In the genomic region with DNA sequence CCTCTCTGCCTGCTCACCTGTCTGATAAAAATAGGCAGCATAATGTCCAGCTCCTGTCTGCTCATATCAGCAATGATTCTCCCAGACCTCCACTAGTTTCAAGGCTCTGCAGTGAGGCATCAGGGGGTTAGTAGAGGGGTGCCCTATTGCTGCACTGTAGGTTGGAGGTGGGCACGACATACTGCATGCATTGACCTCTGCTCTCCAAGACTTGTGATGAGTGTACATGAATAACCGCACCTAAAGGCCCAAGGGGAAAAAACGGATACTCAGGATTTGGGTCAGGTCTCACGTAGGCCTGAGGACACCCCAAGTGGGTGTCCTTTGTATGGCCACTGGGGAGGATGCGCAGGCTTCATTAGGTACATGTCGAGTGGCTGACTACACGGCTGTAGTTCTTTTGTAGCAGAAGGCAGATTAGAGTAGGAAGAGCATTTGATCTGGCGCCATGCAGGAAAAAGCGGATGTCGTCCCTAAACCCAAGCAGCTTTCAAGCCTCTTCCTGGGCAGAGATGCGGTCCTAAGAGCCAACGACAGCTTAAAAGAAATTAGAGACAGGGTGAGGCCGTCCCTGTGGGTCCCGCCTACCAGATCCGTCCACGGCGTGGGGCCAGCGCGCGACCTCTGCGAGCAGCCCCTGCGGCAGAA, we compare ENCODE assay signal across 8 mouse cellular contexts. TPM values are rescaled to one million over a fixed set of nuclear protein-coding genes. Genes with fewer than 3 reads are reported as not detected.
A peak's percentile ranks its signal among the peaks of the same experiment; 100 is the strongest.
DNase-seq lines count a peak whose midpoint lies in the region; ATAC-seq and TF ChIP-seq lines count a peak whose summit lies in the region.

No protein-coding gene starts in this region.

- TF ChIP-seq CTCF in liver, adult 2 months (IDR thresholded peaks at IDR 0.05; ENCODE audit: low read depth, low read length) = no peak
- no peak for TF ChIP-seq CTCF in hindbrain, postnatal 0 days (IDR thresholded peaks at IDR 0.05; ENCODE audit: low read depth)

- TF ChIP-seq POLR2A in liver, adult 2 months (IDR thresholded peaks at IDR 0.05; ENCODE audit: extremely low read depth, insufficient read depth, low read length) = no peak; the same call in 1 of the 2 replicates
- TF ChIP-seq POLR2A in myocyte (IDR thresholded peaks at IDR 0.05; ENCODE audit: insufficient read length, low read depth) = peak; percentile 59

- ATAC-seq in embryonic facial prominence, embryonic 12.5 days (ENCODE audit: insufficient number of reproducible peaks, insufficient read depth, low FRiP score, low TSS enrichment) = no peak
- no peak for ATAC-seq in hindbrain, postnatal 0 days

- H3K27me3 ChIP-seq in liver, adult 2 months (ENCODE audit: control insufficient read depth, insufficient read depth, low read length) = no peaks in the 10 kb centered on the region
- H3K27me3 ChIP-seq in embryonic facial prominence, embryonic 12.5 days = no peaks in the 10 kb centered on the region
- H3K27me3 ChIP-seq in hindbrain, postnatal 0 days (ENCODE audit: insufficient read depth, low read length) = no peaks in the 10 kb centered on the region
- no peaks in the 10 kb centered on the region for H3K27me3 ChIP-seq in myocyte (ENCODE audit: control insufficient read depth, insufficient read depth, insufficient read length)

- peak overlapping the region; percentile 34 for H3ac ChIP-seq in myocyte (ENCODE audit: control insufficient read depth, insufficient read length)

- peaks cover 22% of the 10 kb centered on the region; the same call in 1 of the 2 replicates for H3K79me2 ChIP-seq in liver, adult 2 months (ENCODE audit: control insufficient read depth, insufficient read depth, low read length)
- H3K79me2 ChIP-seq in myocyte (ENCODE audit: control insufficient read depth, insufficient read depth) = no peaks in the 10 kb centered on the region

- intact Hi-C loops in left cerebral cortex, postnatal 25 days (cut with DNase I) = no loop called here

- DNase-seq in liver, adult 2 months (ENCODE audit: extremely low read depth, low read depth, low spot score) = no peak
- DNase-seq in liver = no peak
- DNase-seq in hindbrain, postnatal 0 days (ENCODE audit: low spot score) = no peak
- DNase-seq in T-cell, adult 2 months (ENCODE audit: low spot score) = no peak
- DNase-seq in left cerebral cortex, postnatal 25 days (ENCODE audit: low spot score in 2 of 2) = no peak
- no peak for DNase-seq in cerebellum, postnatal 4 days (ENCODE audit: low spot score in 2 of 2)

- H3K27ac ChIP-seq in liver, adult 2 months (replicated peaks; ENCODE audit: insufficient read depth, low read depth, low read length) = peak overlapping the region; percentile 95
- H3K27ac ChIP-seq in embryonic facial prominence, embryonic 12.5 days = peak overlapping the region; percentile 91
- peak overlapping the region; percentile 94 for H3K27ac ChIP-seq in hindbrain, postnatal 0 days

- no peaks in the 10 kb centered on the region for H3K9me3 ChIP-seq in embryonic facial prominence, embryonic 12.5 days
- no peaks in the 10 kb centered on the region for H3K9me3 ChIP-seq in hindbrain, postnatal 0 days (ENCODE audit: low read length)

- WGBS in liver, adult 2 months = 1% methylated on average over 22 of the region's 22 CpGs
- 3% methylated on average over 22 of the region's 22 CpGs for WGBS in embryonic facial prominence, embryonic 12.5 days
- 3% methylated on average over 22 of the region's 22 CpGs for WGBS in hindbrain, postnatal 0 days

- H3K4me1 ChIP-seq in liver, adult 2 months (ENCODE audit: control insufficient read depth, insufficient read depth, low read length) = peaks cover 28% of the 10 kb centered on the region
- peaks cover 21% of the 10 kb centered on the region for H3K4me1 ChIP-seq in embryonic facial prominence, embryonic 12.5 days
- H3K4me1 ChIP-seq in hindbrain, postnatal 0 days (ENCODE audit: insufficient read depth, low read length) = peaks cover 9% of the 10 kb centered on the region; the same call in 1 of the 2 replicates

- peak overlapping the region; percentile 67 for H3K4me2 ChIP-seq in embryonic facial prominence, embryonic 12.5 days (replicated peaks)
- H3K4me2 ChIP-seq in hindbrain, postnatal 0 days (ENCODE audit: low read depth, low read length) = peak overlapping the region; percentile 67
- H3K4me2 ChIP-seq in myocyte (ENCODE audit: low read depth) = peak overlapping the region; percentile 80

- peak overlapping the region; percentile 72 for H3K4me3 ChIP-seq in liver, adult 2 months (ENCODE audit: insufficient read depth, low read depth, low read length)
- H3K4me3 ChIP-seq in embryonic facial prominence, embryonic 12.5 days = peak overlapping the region; percentile 86
- peak overlapping the region; percentile 86 for H3K4me3 ChIP-seq in hindbrain, postnatal 0 days (ENCODE audit: low read length)
- H3K4me3 ChIP-seq in myocyte = peak overlapping the region; percentile 31

- peak overlapping the region; percentile 81 for H3K9ac ChIP-seq in liver, adult 2 months (ENCODE audit: low read depth, low read length)
- peak overlapping the region; percentile 42 for H3K9ac ChIP-seq in embryonic facial prominence, embryonic 12.5 days
- H3K9ac ChIP-seq in hindbrain, postnatal 0 days (replicated peaks; ENCODE audit: low read length) = peak overlapping the region; percentile 95; the same call in 1 of the 2 replicates

- peaks cover 9% of the 10 kb centered on the region; the same call in 1 of the 2 replicates for H3K36me3 ChIP-seq in liver, adult 2 months (ENCODE audit: control insufficient read depth, insufficient read depth, low read length)
- peaks cover 19% of the 10 kb centered on the region for H3K36me3 ChIP-seq in embryonic facial prominence, embryonic 12.5 days
- peaks cover 12% of the 10 kb centered on the region; the same call in 1 of the 2 replicates for H3K36me3 ChIP-seq in hindbrain, postnatal 0 days (ENCODE audit: insufficient read depth, low read length)
- H3K36me3 ChIP-seq in myocyte (ENCODE audit: control insufficient read depth, insufficient read depth) = peaks cover 3% of the 10 kb centered on the region

TF ChIP-seq in myocyte, 11 proteins besides CTCF, POLR2A, EP300 and RAD21:
- TF ChIP-seq SRF (IDR thresholded peaks at IDR 0.05; ENCODE audit: control insufficient read depth, insufficient read length, low read depth) = no peak
- no peak for TF ChIP-seq TCF3 (IDR thresholded peaks at IDR 0.05; ENCODE audit: insufficient read length, low read depth)

RNA-seq across cellular contexts. Expression of a gene that starts 0.5 kb away (rescaled TPM):
- total RNA-seq in liver, adult 2 months (2014; rRNA removed) = 5.9 and 9.9 TPM in 2 replicates
- polyA plus RNA-seq in liver, adult 2 months (2012; rRNA removed) = 2.8 and 3.5 TPM in 2 replicates
- polyA plus RNA-seq in embryonic facial prominence, embryonic 12.5 days (2016; fragmentation: Nextera tagmentation; extraction: Ambion mirVana) = 13.6 and 13.8 TPM in 2 replicates
- 28.2 and 28.3 TPM in 2 replicates for total RNA-seq in hindbrain, postnatal 0 days (2014; rRNA removed)
- polyA plus RNA-seq in hindbrain, postnatal 0 days (2015; fragmentation: Nextera tagmentation; extraction: Ambion mirVana) = 18.0 and 20.4 TPM in 2 replicates
- 4.1 TPM for polyA plus RNA-seq in myocyte (2012; fragmentation: generic; extraction: Trizol)
- total RNA-seq in left cerebral cortex, postnatal 25 days (2021) = 1 to 10 TPM; 5.6 to 7.0 TPM

RNA-seq across cellular contexts. Expression of a gene that starts 31.1 kb away (rescaled TPM):
- 2.8 and 3.1 TPM in 2 replicates for total RNA-seq in liver, adult 2 months (2014; rRNA removed)
- 4.3 and 5.3 TPM in 2 replicates for polyA plus RNA-seq in liver, adult 2 months (2012; rRNA removed)
- 2.6 and 2.7 TPM in 2 replicates for polyA plus RNA-seq in embryonic facial prominence, embryonic 12.5 days (2016; fragmentation: Nextera tagmentation; extraction: Ambion mirVana)
- 3.9 and 5.5 TPM in 2 replicates for total RNA-seq in hindbrain, postnatal 0 days (2014; rRNA removed)
- 1.4 and 1.7 TPM in 2 replicates for polyA plus RNA-seq in hindbrain, postnatal 0 days (2015; fragmentation: Nextera tagmentation; extraction: Ambion mirVana)
- 0.26 TPM for polyA plus RNA-seq in myocyte (2012; fragmentation: generic; extraction: Trizol)
- 10 to 100 TPM; 15.5 to 15.6 TPM for total RNA-seq in left cerebral cortex, postnatal 25 days (2021)

RNA-seq across cellular contexts. Expression of a gene that starts 57.5 kb away (rescaled TPM):
- 2.8 and 3.8 TPM in 2 replicates for total RNA-seq in liver, adult 2 months (2014; rRNA removed)
- 0.80 TPM in 2 replicates for polyA plus RNA-seq in liver, adult 2 months (2012; rRNA removed)
- polyA plus RNA-seq in embryonic facial prominence, embryonic 12.5 days (2016; fragmentation: Nextera tagmentation; extraction: Ambion mirVana) = 289 and 307 TPM in 2 replicates
- 23.4 TPM in 2 replicates for total RNA-seq in hindbrain, postnatal 0 days (2014; rRNA removed)
- 53.4 and 61.1 TPM in 2 replicates for polyA plus RNA-seq in hindbrain, postnatal 0 days (2015; fragmentation: Nextera tagmentation; extraction: Ambion mirVana)
- 73.0 TPM for polyA plus RNA-seq in myocyte (2012; fragmentation: generic; extraction: Trizol)
- total RNA-seq in left cerebral cortex, postnatal 25 days (2021) = 1 to 10 TPM; 2.3 to 3.0 TPM

Comparison
In these comparisons a context has a peak if more than half of its experiments do, and no peak if none do; other contexts are left out.
1. H3K4me3 ChIP-seq: peak in every context shown above with its lines; median percentile 86 in embryonic facial prominence, embryonic 12.5 days; 86 in hindbrain, postnatal 0 days; 72 in liver, adult 2 months; 31 in myocyte.
2. H3K9ac ChIP-seq: peak in every context shown above with its lines; median percentile 95 in hindbrain, postnatal 0 days; 81 in liver, adult 2 months; 42 in embryonic facial prominence, embryonic 12.5 days.
3. RNA of a gene that starts 57.5 kb away (polyA plus RNA-seq): 289 to 307 TPM in embryonic facial prominence, embryonic 12.5 days, 73.0 TPM in myocyte (single experiment) and 53.4 to 61.1 TPM in hindbrain, postnatal 0 days; 0.80 TPM in liver, adult 2 months; every median in the first group is over 10 times any median in the second.
4. Peak in every context shown above with its lines, with median percentiles within 50 percentile points of each other: H3K27ac ChIP-seq and H3K4me2 ChIP-seq.